Mouse (Mus musculus): ENCODE results near the gene Gtf2b.

The Gtf2b gene

DNA sequence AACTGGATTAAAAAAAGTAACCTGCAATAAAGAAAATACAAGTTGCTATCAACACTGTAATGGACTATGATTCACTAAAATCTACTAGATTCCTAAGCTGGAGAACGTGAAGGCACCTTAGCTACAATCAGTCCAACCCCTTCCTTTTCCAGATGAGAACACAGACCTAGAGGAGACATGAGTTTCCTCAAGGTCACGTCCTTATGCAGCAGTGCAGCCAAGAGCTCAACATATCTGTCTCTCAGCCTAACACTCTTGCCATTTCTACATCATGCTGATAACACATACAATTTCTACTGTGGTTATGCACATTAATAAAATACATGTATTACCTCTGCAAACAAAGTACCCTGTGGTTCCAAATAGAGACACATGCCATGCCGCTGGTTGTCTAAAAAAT lies 46.7 kb downstream of the Gtf2b start:
- no peak for DNase-seq (ENCODE audit: low read depth, low spot score)

DNA sequence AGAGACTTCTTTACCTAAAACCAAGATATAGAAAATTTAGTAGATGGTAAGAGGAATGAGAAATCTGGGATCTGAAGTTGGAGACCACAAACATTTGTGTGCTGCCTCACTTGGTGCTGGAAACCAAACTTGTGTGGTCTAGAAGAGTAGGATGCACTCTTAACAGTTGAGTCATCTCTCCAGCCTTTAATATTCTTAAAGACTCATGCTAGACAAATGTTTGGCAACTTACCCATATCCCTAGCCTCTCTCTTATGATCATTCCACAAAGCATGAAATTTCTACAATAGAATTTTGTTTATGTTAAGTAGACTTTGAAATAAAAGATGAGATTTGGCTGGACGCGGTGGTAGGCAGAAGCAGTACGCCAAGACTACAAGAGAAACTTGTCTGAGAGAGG lies 52.7 kb downstream of the Gtf2b start:
- DNase-seq (ENCODE audit: low read depth, low spot score) = no peak

DNA sequence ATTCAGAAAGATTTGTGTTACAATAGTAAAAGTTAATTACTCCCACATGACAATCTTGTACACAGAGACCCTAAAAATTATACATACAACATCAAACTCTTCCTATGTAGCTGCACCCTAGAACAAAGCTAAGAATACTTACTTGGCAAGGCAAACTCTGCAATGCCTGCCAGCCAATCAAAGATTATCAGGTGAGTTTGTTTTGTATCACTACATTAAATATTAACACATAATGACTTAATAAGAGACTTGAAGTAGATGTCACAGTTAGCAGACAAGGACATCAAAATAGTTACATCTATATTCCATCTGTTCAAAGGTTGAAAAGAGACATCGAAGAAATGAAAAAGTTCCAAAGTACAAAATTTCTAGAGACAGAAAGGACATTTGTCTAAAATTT lies 58.8 kb downstream of the Gtf2b start:
- no peak for DNase-seq (ENCODE audit: low read depth, low spot score)

DNA sequence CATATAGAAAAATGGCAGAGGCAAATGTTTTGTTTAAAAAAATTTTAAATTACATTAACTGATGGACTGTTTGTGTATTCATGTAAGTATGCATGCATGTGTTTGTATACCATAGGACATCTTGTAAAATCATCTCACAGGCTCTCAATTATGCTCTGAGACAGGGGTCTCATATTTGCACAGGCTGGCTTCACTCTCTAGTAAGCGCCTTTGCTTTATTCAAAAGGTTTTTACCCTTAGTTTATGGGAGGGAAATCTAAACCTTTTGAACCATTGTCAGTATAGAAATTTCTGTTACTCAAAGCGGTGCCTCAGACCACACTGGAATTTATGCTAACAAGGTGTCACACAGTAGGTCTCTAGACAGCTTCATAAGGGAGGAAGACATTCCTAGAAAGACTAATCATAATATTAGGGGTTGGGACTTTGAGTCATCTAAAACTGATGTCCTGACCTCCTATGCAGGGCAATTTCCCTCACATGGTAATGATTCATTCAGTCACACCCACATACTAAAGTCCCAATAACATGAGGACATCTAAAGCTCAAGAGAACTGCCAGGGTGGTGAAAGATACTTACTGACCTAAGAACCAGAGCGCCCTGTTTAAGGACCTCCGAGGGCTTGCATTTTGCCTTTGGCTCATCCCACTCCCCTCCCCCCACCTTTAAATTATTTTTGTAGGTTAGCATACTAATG lies 61.8 kb downstream of the Gtf2b start:
- no peak for DNase-seq (ENCODE audit: low read depth, low spot score)

DNA sequence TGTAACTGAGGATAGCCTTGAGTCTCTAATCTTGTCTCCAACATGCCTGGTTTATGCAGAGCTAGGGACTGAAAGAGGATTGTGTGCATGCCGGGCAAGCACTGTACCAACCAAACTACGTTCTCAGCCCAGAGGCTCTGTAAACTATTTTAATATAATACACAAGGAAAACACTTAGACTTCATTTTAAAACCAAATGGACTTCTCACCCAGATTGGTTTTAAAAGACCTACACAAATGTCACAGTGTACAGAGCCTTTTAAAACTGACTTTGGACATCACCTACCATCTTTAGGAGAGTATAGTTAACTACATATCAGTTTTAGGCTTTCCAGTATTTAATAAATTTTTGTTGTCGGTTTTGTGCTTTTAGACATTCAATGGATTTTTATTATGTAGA lies 68.1 kb downstream of the Gtf2b start:
- no peak for DNase-seq (ENCODE audit: low read depth, low spot score)

Measured in mesoderm, embryonic 11.5 days (tissue).